Mouse (Mus musculus) midbrain, embryonic 16.5 days (tissue): Measurements from ENCODE around the gene Chrne. TPM values are rescaled to one million over a fixed set of nuclear protein-coding genes. Genes with fewer than 3 reads are reported as not detected.

ENCODE experiments used
- ATAC-seq: fragments of 200-750 bp; cut with Nextera tagmentation; 2 replicates; pipeline ENCODE4 v1.8.0; 2017; ENCODE audit warnings: moderate TSS enrichment
- H3K27ac ChIP-seq: fragments of 300-500 bp; sonication (generic); 2 replicates; pipeline ENCODE4 v1.5.1; 2014; ENCODE audit warnings: mild to moderate bottlenecking, low read length, mixed read lengths
- H3K27me3 ChIP-seq: fragments of 300-500 bp; sonication (generic); 2 replicates; pipeline ENCODE4 v1.6.1; 2014; ENCODE audit warnings: low read depth, low read length, mixed read lengths; ENCODE audit not compliant: control insufficient read depth, insufficient read depth
- H3K36me3 ChIP-seq: fragments of 300-500 bp; sonication (generic); 2 replicates; pipeline ENCODE4 v1.6.1; 2014; ENCODE audit warnings: mild to moderate bottlenecking, low read length, moderate library complexity, mixed read lengths; ENCODE audit not compliant: control insufficient read depth, insufficient read depth
- H3K4me1 ChIP-seq: fragments of 300-500 bp; sonication (generic); 2 replicates; pipeline ENCODE4 v1.6.1; 2014; ENCODE audit warnings: mild to moderate bottlenecking, low read length, mixed read lengths; ENCODE audit not compliant: control insufficient read depth, insufficient read depth
- H3K4me2 ChIP-seq: fragments of 300-500 bp; sonication (generic); 2 replicates; pipeline ENCODE4 v1.6.1; 2014; ENCODE audit warnings: mild to moderate bottlenecking, low read length, mixed read lengths
- H3K4me3 ChIP-seq: fragments of 300-500 bp; sonication (generic); 2 replicates; pipeline ENCODE4 v1.5.1; 2014; ENCODE audit warnings: low read depth, mild to moderate bottlenecking, low read length, moderate library complexity, mixed read lengths
- H3K9ac ChIP-seq: fragments of 300-500 bp; sonication (generic); 2 replicates; pipeline ENCODE4 v1.6.1; 2014; ENCODE audit warnings: low read depth, low read length, mixed read lengths
- H3K9me3 ChIP-seq: fragments of 300-500 bp; sonication (generic); replicated peaks from 2 replicates; pipeline ENCODE4 v1.6.1; 2014; ENCODE audit warnings: mild to moderate bottlenecking, low read length, mixed read lengths; ENCODE audit not compliant: control insufficient read depth, poor library complexity, severe bottlenecking
- WGBS: fragments of 180-500 bp; shearing (Covaris S2); extraction: QIAGEN DNeasy Blood & Tissue Kit; methylation state at CpG from one replicate; pipeline ENCODE4 v1.1.7; 2014; 5-methylcytosine and 5-hydroxymethylcytosine counted together
- polyA plus RNA-seq: library from polyadenylated mRNA; unstranded; fragments of >200 nt; fragmentation: Nextera tagmentation; extraction: Ambion mirVana; gene quantifications from 2 replicates; pipeline ENCODE4 v1.2.1, GENCODE M21; 2015

Chrne gene
- polyA plus RNA-seq, 1 experiment from 2014 or later = not detected

- Histone ChIP-seq H3K4me3 (peak within 1 kb of the TSS; percentile 57), H3K9me3 (no peaks in the 10 kb centered on the region), H3K27me3 (no peaks in the 10 kb centered on the region), H3K9ac (peak within 1 kb of the TSS; percentile 87), H3K27ac (peak within 1 kb of the TSS; percentile 92), H3K36me3 (peaks cover 26% of the 10 kb centered on the region), H3K4me1 (peaks cover 25% of the 10 kb centered on the region), H3K4me2 (peak within 1 kb of the TSS; percentile 100)
- WGBS = under 1% methylated on average over 62 of the region's 63 CpGs
- peak; percentile 90 for ATAC-seq
Observed at GRCm38 (mm10) chr11:70646691-70647650, 28.0 kb upstream of the Chrne start, which contains the start of the genes Rnf167 and Slc25a11. TSS of gene Rnf167 (plus strand) at chr11:70647235. TSS of gene Slc25a11 (minus strand) at chr11:70647479.

GRCm38 (mm10) chr11:70646259-70646555 lies 27.2 kb upstream of the Chrne start:
- Histone ChIP-seq H3K4me1 (peaks cover 24% of the 10 kb centered on the region), H3K9ac (peak overlapping the region; percentile 87), H3K4me3 (peak overlapping the region; percentile 57), H3K27me3 (no peaks in the 10 kb centered on the region), H3K9me3 (no peaks in the 10 kb centered on the region), H3K27ac (peak overlapping the region; percentile 89), H3K4me2 (peak overlapping the region; percentile 73), H3K36me3 (peaks cover 24% of the 10 kb centered on the region)
- no peak for ATAC-seq
- 15% methylated on average over 3 of the region's 3 CpGs for whole genome bisulfite sequencing

- Histone ChIP-seq H3K4me2 (peak overlapping the region; percentile 73), H3K4me1 (peaks cover 24% of the 10 kb centered on the region), H3K9ac (peak overlapping the region; percentile 87), H3K27ac (peak overlapping the region; percentile 89), H3K4me3 (peak overlapping the region; percentile 57), H3K36me3 (peaks cover 19% of the 10 kb centered on the region), H3K9me3 (no peaks in the 10 kb centered on the region), H3K27me3 (no peaks in the 10 kb centered on the region)
- WGBS = 90% methylated on average over 12 of the region's 12 CpGs
- no peak for ATAC-seq
Observed at GRCm38 (mm10) chr11:70645461-70646258, 26.6 kb upstream of the Chrne start.

DNA sequence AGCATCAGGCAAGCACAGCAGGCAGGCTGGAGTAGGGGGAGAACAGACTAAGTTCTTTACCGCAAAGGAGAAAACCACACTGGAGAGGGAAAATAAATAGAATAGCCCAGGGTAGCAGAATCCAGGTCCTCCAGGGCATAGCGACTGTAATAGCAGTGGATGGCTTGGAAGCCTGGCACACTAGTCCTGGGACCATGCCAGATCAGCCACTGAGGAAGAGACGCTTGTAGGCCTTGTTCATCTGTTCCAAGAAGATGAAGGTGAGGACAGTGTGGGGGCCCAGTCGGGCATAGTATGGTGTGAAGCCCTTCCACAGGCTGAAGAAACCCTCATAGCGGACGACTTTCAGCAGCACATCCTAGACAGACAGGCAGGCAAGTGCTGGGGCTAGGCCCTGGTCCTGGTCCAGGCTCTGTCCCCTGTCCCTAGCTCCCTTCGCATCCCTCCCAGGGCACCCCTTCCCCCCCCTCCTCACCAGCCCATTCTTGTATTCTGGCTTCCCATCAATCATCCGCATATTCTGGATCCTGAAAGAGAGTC lies 25.6 kb upstream of the Chrne start:
- no peaks in the 10 kb centered on the region for H3K9me3 ChIP-seq
- peaks cover 15% of the 10 kb centered on the region for H3K36me3 ChIP-seq
- H3K4me2 ChIP-seq = no peak overlapping the region
- no peak for ATAC-seq
- 97% methylated on average over 8 of the region's 8 CpGs for WGBS
- no peak overlapping the region for H3K27ac ChIP-seq
- no peak overlapping the region for H3K9ac ChIP-seq
- H3K4me3 ChIP-seq = no peak overlapping the region
- H3K27me3 ChIP-seq = no peaks in the 10 kb centered on the region
- H3K4me1 ChIP-seq = peaks cover 24% of the 10 kb centered on the region

DNA sequence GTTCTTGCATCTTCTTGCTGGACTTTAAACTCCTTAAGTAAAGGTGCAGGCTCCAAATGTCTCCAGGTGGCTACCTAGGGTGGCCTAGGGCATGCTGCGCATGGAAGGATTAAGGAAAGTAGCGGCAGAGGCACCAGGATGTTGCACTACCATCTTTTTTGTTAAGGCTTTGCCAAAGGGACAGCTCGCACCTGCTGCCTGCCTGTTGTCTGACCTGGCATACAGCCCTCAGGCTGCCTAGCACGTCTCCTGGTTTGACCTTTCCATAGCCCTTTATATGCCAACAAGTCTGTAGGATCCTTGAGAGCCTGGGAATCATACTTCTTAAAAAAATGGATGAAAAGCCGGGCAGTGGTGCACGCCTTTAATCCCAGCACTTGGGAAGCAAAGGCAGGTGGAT lies 24.0 kb upstream of the Chrne start:
- Histone ChIP-seq H3K4me1 (peaks cover 14% of the 10 kb centered on the region), H3K4me2 (no peak overlapping the region), H3K9me3 (no peaks in the 10 kb centered on the region), H3K36me3 (peaks cover 12% of the 10 kb centered on the region), H3K9ac (no peak overlapping the region), H3K4me3 (no peak overlapping the region), H3K27ac (no peak overlapping the region), H3K27me3 (no peaks in the 10 kb centered on the region)
- no peak for ATAC-seq
- 88% methylated on average over 6 of the region's 6 CpGs for WGBS

DNA sequence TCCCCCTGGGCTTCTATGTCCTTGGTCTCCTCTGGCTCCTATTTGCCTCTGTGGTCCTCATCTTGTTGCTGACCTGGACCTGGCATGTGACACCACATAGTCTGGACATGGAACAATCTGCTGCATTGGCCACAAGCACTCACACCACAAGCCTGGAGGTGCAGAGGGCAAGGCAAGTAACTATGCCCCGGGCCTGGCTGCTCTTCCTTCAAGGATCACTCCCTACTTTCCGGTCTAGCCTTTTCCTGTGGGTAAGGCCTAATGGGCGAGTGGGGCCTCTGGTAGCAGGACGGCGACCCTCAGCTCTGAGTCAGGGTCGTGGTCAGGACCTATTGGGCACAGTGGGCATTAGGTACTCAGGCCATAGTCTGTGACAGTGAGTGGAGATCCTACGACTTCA lies 22.2 kb upstream of the Chrne start:
- ATAC-seq = no peak

DNA sequence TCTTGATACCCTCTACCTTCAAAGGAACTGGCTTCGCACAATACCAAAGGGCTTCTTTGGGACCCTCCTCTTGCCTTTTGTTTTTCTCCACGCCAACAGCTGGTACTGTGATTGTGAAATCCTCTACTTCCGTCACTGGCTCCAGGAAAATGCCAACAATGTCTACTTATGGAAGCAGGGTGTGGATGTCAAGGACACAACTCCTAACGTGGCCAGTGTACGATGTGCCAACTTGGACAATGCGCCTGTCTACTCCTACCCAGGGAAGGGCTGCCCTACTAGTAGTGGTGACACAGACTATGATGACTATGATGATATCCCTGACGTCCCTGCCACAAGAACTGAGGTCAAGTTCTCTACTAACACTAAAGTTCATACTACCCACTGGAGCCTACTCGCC lies 21.0 kb upstream of the Chrne start:
- Histone ChIP-seq H3K4me1 (no peaks in the 10 kb centered on the region), H3K36me3 (peaks cover 9% of the 10 kb centered on the region), H3K4me2 (no peak overlapping the region), H3K27ac (no peak overlapping the region), H3K9me3 (no peaks in the 10 kb centered on the region), H3K27me3 (no peaks in the 10 kb centered on the region), H3K4me3 (no peak overlapping the region), H3K9ac (no peak overlapping the region)
- no peak for ATAC-seq
- 86% methylated on average over 8 of the region's 8 CpGs for WGBS

More for the DNA sequence above, 22.2 kb upstream of the Chrne start:
- Histone ChIP-seq H3K36me3 (peaks cover 12% of the 10 kb centered on the region), H3K9me3 (no peaks in the 10 kb centered on the region), H3K27me3 (no peaks in the 10 kb centered on the region), H3K27ac (no peak overlapping the region), H3K4me2 (no peak overlapping the region), H3K9ac (no peak overlapping the region), H3K4me1 (peaks cover 11% of the 10 kb centered on the region), H3K4me3 (no peak overlapping the region)
- 83% methylated on average over 7 of the region's 7 CpGs for WGBS

- Histone ChIP-seq H3K4me1 (no peaks in the 10 kb centered on the region), H3K9me3 (no peaks in the 10 kb centered on the region), H3K4me3 (no peak within 1 kb of the TSS), H3K27ac (no peak within 1 kb of the TSS), H3K36me3 (no peaks in the 10 kb centered on the region), H3K4me2 (no peak within 1 kb of the TSS), H3K9ac (no peak within 1 kb of the TSS), H3K27me3 (no peaks in the 10 kb centered on the region)
- WGBS = 60% methylated on average over 5 of the region's 5 CpGs
- ATAC-seq = no peak
Observed at GRCm38 (mm10) chr11:70638714-70639278, 19.8 kb upstream of the Chrne start, which contains the start of gene Gp1ba. TSS of gene Gp1ba (plus strand) at chr11:70639122.
